In genomic region chr19:8679031-8679779, GRCm38 (mm10) we compare ENCODE assay signal across 8 mouse cellular contexts. TPM values are rescaled to one million over a fixed set of nuclear protein-coding genes. Genes with fewer than 3 reads are reported as not detected.
DNase-seq lines count a peak whose midpoint lies in the region; ATAC-seq and TF ChIP-seq lines count a peak whose summit lies in the region.

No protein-coding gene starts in this region.

- no peak overlapping the region for H3K27ac ChIP-seq in midbrain, postnatal 0 days (ENCODE audit: low read depth, low read length)
- H3K27ac ChIP-seq in midbrain, embryonic 16.5 days (ENCODE audit: low read length), result no peak overlapping the region
- H3K27ac ChIP-seq in heart, postnatal 0 days (ENCODE audit: low read depth), result no peak overlapping the region
- H3K27ac ChIP-seq in limb, embryonic 15.5 days, result peak overlapping the region; percentile 35
- H3K27ac ChIP-seq in stomach, postnatal 0 days (replicated peaks), result peak overlapping the region; percentile 88
- H3K27ac ChIP-seq in forebrain, embryonic 12.5 days, result no peak overlapping the region

- no peak overlapping the region for H3K4me3 ChIP-seq in midbrain, postnatal 0 days (ENCODE audit: low read depth, low read length)
- H3K4me3 ChIP-seq in midbrain, embryonic 16.5 days (ENCODE audit: low read depth, low read length), result no peak overlapping the region
- no peak overlapping the region; the same call in 1 of the 2 replicates for H3K4me3 ChIP-seq in heart, postnatal 0 days (ENCODE audit: low read depth, low read length)
- H3K4me3 ChIP-seq in limb, embryonic 15.5 days, result no peak overlapping the region
- no peak overlapping the region for H3K4me3 ChIP-seq in stomach, postnatal 0 days (ENCODE audit: low read depth, low read length)
- H3K4me3 ChIP-seq in forebrain, embryonic 12.5 days (replicated peaks), result no peak overlapping the region

- ATAC-seq in midbrain, postnatal 0 days (ENCODE audit: low FRiP score), result no peak
- ATAC-seq in midbrain, embryonic 16.5 days, result no peak
- no peak for ATAC-seq in heart, postnatal 0 days (ENCODE audit: insufficient read depth, low read depth)
- no peak for ATAC-seq in limb, embryonic 15.5 days (ENCODE audit: insufficient number of reproducible peaks, low FRiP score, low TSS enrichment, low read depth)
- peak; percentile 89 for ATAC-seq in stomach, postnatal 0 days (ENCODE audit: low FRiP score, low TSS enrichment)
- ATAC-seq in forebrain, embryonic 12.5 days (ENCODE audit: low FRiP score), result no peak

- WGBS in midbrain, postnatal 0 days, result 30% methylated on average over 18 of the region's 18 CpGs
- 24% methylated on average over 18 of the region's 18 CpGs for WGBS in midbrain, embryonic 16.5 days
- 38% methylated on average over 18 of the region's 18 CpGs for WGBS in heart, postnatal 0 days
- WGBS in limb, embryonic 15.5 days, result 25% methylated on average over 18 of the region's 18 CpGs
- 27% methylated on average over 18 of the region's 18 CpGs for WGBS in stomach, postnatal 0 days
- 29% methylated on average over 18 of the region's 18 CpGs for WGBS in forebrain, embryonic 12.5 days

- TF ChIP-seq EP300 in heart, postnatal 0 days (IDR thresholded peaks at IDR 0.05; ENCODE audit: low read depth), result no peak
- no peak for TF ChIP-seq EP300 in stomach, postnatal 0 days (optimal IDR thresholded peaks at IDR 0.05)

- H3K36me3 ChIP-seq in midbrain, postnatal 0 days (ENCODE audit: insufficient read depth, low read length), result no peaks in the 10 kb centered on the region
- H3K36me3 ChIP-seq in midbrain, embryonic 16.5 days (ENCODE audit: control insufficient read depth, insufficient read depth, low read length), result no peaks in the 10 kb centered on the region
- no peaks in the 10 kb centered on the region for H3K36me3 ChIP-seq in heart, postnatal 0 days (replicated peaks; ENCODE audit: control insufficient read depth, insufficient read depth, low read length)
- no peaks in the 10 kb centered on the region for H3K36me3 ChIP-seq in limb, embryonic 15.5 days
- no peaks in the 10 kb centered on the region for H3K36me3 ChIP-seq in stomach, postnatal 0 days (ENCODE audit: control insufficient read depth, insufficient read depth, low read length)
- no peaks in the 10 kb centered on the region for H3K36me3 ChIP-seq in forebrain, embryonic 12.5 days (replicated peaks)

- H3K4me2 ChIP-seq in midbrain, postnatal 0 days (ENCODE audit: low read depth, low read length, poor library complexity, severe bottlenecking), result no peak overlapping the region
- no peak overlapping the region for H3K4me2 ChIP-seq in midbrain, embryonic 16.5 days (ENCODE audit: low read length)
- H3K4me2 ChIP-seq in heart, postnatal 0 days (ENCODE audit: low read depth, low read length), result peak overlapping the region; percentile 26
- peak overlapping the region; percentile 15; the same call in 1 of the 2 replicates for H3K4me2 ChIP-seq in limb, embryonic 15.5 days
- peak overlapping the region; percentile 44 for H3K4me2 ChIP-seq in stomach, postnatal 0 days (replicated peaks; ENCODE audit: low read depth)
- H3K4me2 ChIP-seq in forebrain, embryonic 12.5 days, result no peak overlapping the region

- no peak overlapping the region for H3K9ac ChIP-seq in midbrain, postnatal 0 days (replicated peaks; ENCODE audit: low read length, poor library complexity, severe bottlenecking)
- no peak overlapping the region for H3K9ac ChIP-seq in midbrain, embryonic 16.5 days (ENCODE audit: low read depth, low read length)
- H3K9ac ChIP-seq in heart, postnatal 0 days (replicated peaks; ENCODE audit: low read depth, low read length), result 0 out of 2 replicates have a peak overlapping the region, but pooled peaks have one; percentile 9
- no peak overlapping the region for H3K9ac ChIP-seq in limb, embryonic 15.5 days
- peak overlapping the region; percentile 58 for H3K9ac ChIP-seq in stomach, postnatal 0 days (ENCODE audit: low read length)
- H3K9ac ChIP-seq in forebrain, embryonic 12.5 days, result no peak overlapping the region

- no peaks in the 10 kb centered on the region for H3K9me3 ChIP-seq in midbrain, postnatal 0 days (ENCODE audit: low read length)
- no peaks in the 10 kb centered on the region for H3K9me3 ChIP-seq in midbrain, embryonic 16.5 days (replicated peaks; ENCODE audit: control insufficient read depth, low read length, poor library complexity, severe bottlenecking)
- no peaks in the 10 kb centered on the region for H3K9me3 ChIP-seq in heart, postnatal 0 days (replicated peaks; ENCODE audit: control insufficient read depth, low read length)
- no peaks in the 10 kb centered on the region for H3K9me3 ChIP-seq in limb, embryonic 15.5 days
- no peaks in the 10 kb centered on the region for H3K9me3 ChIP-seq in stomach, postnatal 0 days (ENCODE audit: control insufficient read depth, low read length)
- H3K9me3 ChIP-seq in forebrain, embryonic 12.5 days, result no peaks in the 10 kb centered on the region

- TF ChIP-seq CTCF in midbrain, postnatal 0 days (IDR thresholded peaks at IDR 0.05), result 0 out of 2 replicates have a peak, but pooled peaks have one; percentile 15
- no peak for TF ChIP-seq CTCF in heart, postnatal 0 days (IDR thresholded peaks at IDR 0.05; ENCODE audit: low read depth)
- TF ChIP-seq CTCF in stomach, postnatal 0 days (IDR thresholded peaks at IDR 0.05; ENCODE audit: low read depth), result peak; percentile 48; the same call in 1 of the 2 replicates

- DNase-seq in midbrain, postnatal 0 days (ENCODE audit: low spot score), result no peak
- peak; percentile 13 for DNase-seq in heart, postnatal 0 days (ENCODE audit: low spot score)
- DNase-seq in stomach, postnatal 0 days (ENCODE audit: low spot score), result peak; percentile 85
- no peak for DNase-seq in cerebellum, adult 9-11 months
- DNase-seq in layer of hippocampus, adult 18-20 months (ENCODE audit: low spot score in 2 of 2), result no peak

- H3K27me3 ChIP-seq in midbrain, postnatal 0 days (ENCODE audit: insufficient read depth, low read length), result no peaks in the 10 kb centered on the region
- no peaks in the 10 kb centered on the region for H3K27me3 ChIP-seq in midbrain, embryonic 16.5 days (ENCODE audit: control insufficient read depth, insufficient read depth, low read depth, low read length)
- 0 out of 2 replicates have a peak, but pooled peaks cover 4% of the 10 kb centered on the region for H3K27me3 ChIP-seq in heart, postnatal 0 days (ENCODE audit: control insufficient read depth, insufficient read depth, low read length)
- peaks cover 5% of the 10 kb centered on the region; the same call in 1 of the 2 replicates for H3K27me3 ChIP-seq in limb, embryonic 15.5 days
- no peaks in the 10 kb centered on the region for H3K27me3 ChIP-seq in stomach, postnatal 0 days (ENCODE audit: control insufficient read depth, insufficient read depth, low read length)
- H3K27me3 ChIP-seq in forebrain, embryonic 12.5 days, result no peaks in the 10 kb centered on the region; the same call in 1 of the 2 replicates

- no peaks in the 10 kb centered on the region for H3K4me1 ChIP-seq in midbrain, postnatal 0 days (ENCODE audit: insufficient read depth, low read length)
- H3K4me1 ChIP-seq in midbrain, embryonic 16.5 days (ENCODE audit: control insufficient read depth, insufficient read depth, low read length), result no peaks in the 10 kb centered on the region
- 0 out of 2 replicates have a peak, but pooled peaks cover 2% of the 10 kb centered on the region for H3K4me1 ChIP-seq in heart, postnatal 0 days (ENCODE audit: control insufficient read depth, insufficient read depth)
- peaks cover 7% of the 10 kb centered on the region for H3K4me1 ChIP-seq in limb, embryonic 15.5 days
- peaks cover 4% of the 10 kb centered on the region for H3K4me1 ChIP-seq in stomach, postnatal 0 days (replicated peaks; ENCODE audit: control insufficient read depth, insufficient read depth)
- peaks cover 6% of the 10 kb centered on the region; the same call in 1 of the 2 replicates for H3K4me1 ChIP-seq in forebrain, embryonic 12.5 days

RNA-seq across cellular contexts. Expression of gene Chrm1, which starts 15.6 kb away (rescaled TPM):
- total RNA-seq in midbrain, postnatal 0 days (2014; rRNA removed), result 1.3 and 1.9 TPM in 2 replicates
- polyA plus RNA-seq in midbrain, postnatal 0 days (2015; fragmentation: Nextera tagmentation; extraction: Ambion mirVana), result 1.0 and 1.1 TPM in 2 replicates
- 0.53 and 0.65 TPM in 2 replicates for polyA plus RNA-seq in midbrain, embryonic 16.5 days (2015; fragmentation: Nextera tagmentation; extraction: Ambion mirVana)
- total RNA-seq in heart, postnatal 0 days (2014; rRNA removed; ENCODE audit: low replicate concordance), result not detected in 2 replicates
- 0.05 TPM in 1 of 2 replicates, not detected in the other for polyA plus RNA-seq in heart, postnatal 0 days (2015; fragmentation: Nextera tagmentation; extraction: Ambion mirVana)
- 0.18 and 0.19 TPM in 2 replicates for polyA plus RNA-seq in limb, embryonic 15.5 days (2015; fragmentation: Nextera tagmentation; extraction: Ambion mirVana)
- 1.4 and 1.8 TPM in 2 replicates for polyA plus RNA-seq in stomach, postnatal 0 days (2015; fragmentation: Nextera tagmentation; extraction: Ambion mirVana)
- 100 to 1,000 TPM; 178 to 184 TPM for total RNA-seq in layer of hippocampus, adult 18-20 months (2021)
- polyA plus RNA-seq in forebrain, embryonic 12.5 days (2016; fragmentation: Nextera tagmentation; extraction: Ambion mirVana), result 0.10 and 0.27 TPM in 2 replicates

RNA-seq across cellular contexts. Expression of gene Slc3a2, which starts 44.0 kb away (rescaled TPM):
- 111 and 133 TPM in 2 replicates for total RNA-seq in midbrain, postnatal 0 days (2014; rRNA removed)
- polyA plus RNA-seq in midbrain, postnatal 0 days (2015; fragmentation: Nextera tagmentation; extraction: Ambion mirVana), result 212 and 223 TPM in 2 replicates
- polyA plus RNA-seq in midbrain, embryonic 16.5 days (2015; fragmentation: Nextera tagmentation; extraction: Ambion mirVana), result 176 and 182 TPM in 2 replicates
- total RNA-seq in heart, postnatal 0 days (2014; rRNA removed; ENCODE audit: low replicate concordance), result 38.3 and 66.4 TPM in 2 replicates
- polyA plus RNA-seq in heart, postnatal 0 days (2015; fragmentation: Nextera tagmentation; extraction: Ambion mirVana), result 40.9 and 41.5 TPM in 2 replicates
- 118 and 148 TPM in 2 replicates for polyA plus RNA-seq in limb, embryonic 15.5 days (2015; fragmentation: Nextera tagmentation; extraction: Ambion mirVana)
- polyA plus RNA-seq in stomach, postnatal 0 days (2015; fragmentation: Nextera tagmentation; extraction: Ambion mirVana), result 82.5 and 87.0 TPM in 2 replicates
- total RNA-seq in layer of hippocampus, adult 18-20 months (2021), result 100 to 1,000 TPM; 145 to 153 TPM
- polyA plus RNA-seq in forebrain, embryonic 12.5 days (2016; fragmentation: Nextera tagmentation; extraction: Ambion mirVana), result 140 and 143 TPM in 2 replicates

RNA-seq across cellular contexts. Expression of gene Wdr74, which starts 56.4 kb away (rescaled TPM):
- 50.9 and 65.7 TPM in 2 replicates for total RNA-seq in midbrain, postnatal 0 days (2014; rRNA removed)
- polyA plus RNA-seq in midbrain, postnatal 0 days (2015; fragmentation: Nextera tagmentation; extraction: Ambion mirVana), result 85.9 and 88.2 TPM in 2 replicates
- 93.1 and 95.9 TPM in 2 replicates for polyA plus RNA-seq in midbrain, embryonic 16.5 days (2015; fragmentation: Nextera tagmentation; extraction: Ambion mirVana)
- total RNA-seq in heart, postnatal 0 days (2014; rRNA removed; ENCODE audit: low replicate concordance), result 40.8 and 45.8 TPM in 2 replicates
- 35.4 and 36.6 TPM in 2 replicates for polyA plus RNA-seq in heart, postnatal 0 days (2015; fragmentation: Nextera tagmentation; extraction: Ambion mirVana)
- polyA plus RNA-seq in limb, embryonic 15.5 days (2015; fragmentation: Nextera tagmentation; extraction: Ambion mirVana), result 93.8 and 96.0 TPM in 2 replicates
- polyA plus RNA-seq in stomach, postnatal 0 days (2015; fragmentation: Nextera tagmentation; extraction: Ambion mirVana), result 55.6 and 55.7 TPM in 2 replicates
- 10 to 100 TPM; 53.0 to 55.2 TPM for total RNA-seq in layer of hippocampus, adult 18-20 months (2021)
- 83.7 and 85.9 TPM in 2 replicates for polyA plus RNA-seq in forebrain, embryonic 12.5 days (2016; fragmentation: Nextera tagmentation; extraction: Ambion mirVana)

Comparison
In these comparisons a context has a peak if more than half of its experiments do, and no peak if none do; other contexts are left out.
1. DNase-seq: peak in heart, postnatal 0 days (single experiment) and stomach, postnatal 0 days (single experiment); none in midbrain, postnatal 0 days (single experiment), cerebellum, adult 9-11 months (single experiment) and layer of hippocampus, adult 18-20 months (0 of 2).
2. H3K27ac ChIP-seq: peak in limb, embryonic 15.5 days (single experiment) and stomach, postnatal 0 days (single experiment); none in midbrain, postnatal 0 days (single experiment), midbrain, embryonic 16.5 days (single experiment), heart, postnatal 0 days (single experiment) and forebrain, embryonic 12.5 days (single experiment).
3. H3K4me2 ChIP-seq: peak in heart, postnatal 0 days (single experiment), limb, embryonic 15.5 days (single experiment) and stomach, postnatal 0 days (single experiment); none in midbrain, postnatal 0 days (single experiment), midbrain, embryonic 16.5 days (single experiment) and forebrain, embryonic 12.5 days (single experiment).
4. H3K9ac ChIP-seq: peak in heart, postnatal 0 days (single experiment) and stomach, postnatal 0 days (single experiment); none in midbrain, postnatal 0 days (single experiment), midbrain, embryonic 16.5 days (single experiment), limb, embryonic 15.5 days (single experiment) and forebrain, embryonic 12.5 days (single experiment).